Mouse (Mus musculus): ENCODE results near the gene Ttc17.

DNA sequence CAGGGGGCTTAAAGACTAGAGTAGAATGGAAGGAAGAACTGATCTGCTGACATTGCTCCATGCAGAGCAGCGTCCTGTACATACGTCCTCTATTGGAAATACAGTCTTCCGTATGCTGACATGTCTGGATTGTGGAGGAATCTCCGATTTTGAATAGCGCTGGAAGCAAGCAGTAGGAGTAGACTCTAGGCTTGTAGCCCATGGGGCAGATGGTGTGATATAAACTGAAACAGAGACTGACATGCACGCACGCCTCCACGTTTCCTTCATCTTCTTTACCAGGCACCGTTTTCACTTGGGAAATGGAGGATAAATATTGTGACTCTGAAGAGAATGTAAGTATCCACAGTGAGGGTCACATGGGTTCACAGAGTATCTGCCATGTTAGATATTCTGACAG, 70.2 kb downstream of the Ttc17 start:
- no peak for TF ChIP-seq CTCF (IDR thresholded peaks at IDR 0.05; ENCODE audit: extremely low read depth, insufficient read depth, low read length)
- no peak for TF ChIP-seq POLR2A (IDR thresholded peaks at IDR 0.05; ENCODE audit: extremely low read depth, insufficient read depth, low read length)
